Mouse (Mus musculus): ENCODE data around the gene Tecr.
"Not testable (repeated sequence)": the region's sequence is repeated elsewhere in the genome, so short reads cannot be mapped to it uniquely, and the experiment has no call there.

The Tecr gene

DNA sequence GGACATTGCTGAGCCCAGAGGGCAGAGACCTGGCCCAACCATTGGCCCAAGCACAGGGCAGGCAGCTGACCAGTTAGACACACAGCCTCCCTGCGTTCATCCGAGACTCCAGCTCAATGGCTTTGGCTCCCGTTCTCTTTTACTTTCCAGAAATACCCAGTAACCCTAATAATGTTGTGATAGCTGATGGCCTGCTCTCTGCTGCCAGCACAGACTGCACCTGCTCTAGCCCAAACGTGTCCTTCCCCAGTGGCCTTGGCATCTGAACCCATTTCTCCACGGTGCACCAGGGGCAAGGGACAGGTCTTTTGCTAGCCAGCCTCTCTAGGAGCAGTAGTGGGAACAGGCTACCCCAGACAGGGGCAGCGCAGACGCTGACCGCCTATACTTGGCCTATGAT is 26.9 kb downstream of the Tecr start:
- DNase-seq (ENCODE audit: low spot score): no peak

DNA sequence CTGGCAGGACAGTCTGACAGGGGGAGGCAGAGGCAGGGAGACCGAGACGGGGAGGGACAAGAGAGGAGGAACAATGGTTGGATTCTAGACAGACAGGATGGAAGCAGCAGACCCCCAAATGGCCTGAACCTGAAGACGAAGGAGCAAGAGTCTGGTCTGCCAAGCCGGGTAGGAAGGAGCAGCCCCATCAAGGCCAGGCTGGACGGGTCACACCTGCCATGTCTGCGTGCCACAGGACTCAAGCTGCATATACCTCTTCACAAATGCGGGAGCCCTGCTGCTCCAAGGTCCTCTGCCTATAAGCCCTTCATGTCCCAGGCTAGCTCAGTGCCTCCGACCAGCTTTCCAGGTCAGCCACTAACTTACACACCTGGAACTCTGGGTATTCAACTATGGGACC is 28.1 kb downstream of the Tecr start:
- no peak for DNase-seq (ENCODE audit: low spot score)

DNA sequence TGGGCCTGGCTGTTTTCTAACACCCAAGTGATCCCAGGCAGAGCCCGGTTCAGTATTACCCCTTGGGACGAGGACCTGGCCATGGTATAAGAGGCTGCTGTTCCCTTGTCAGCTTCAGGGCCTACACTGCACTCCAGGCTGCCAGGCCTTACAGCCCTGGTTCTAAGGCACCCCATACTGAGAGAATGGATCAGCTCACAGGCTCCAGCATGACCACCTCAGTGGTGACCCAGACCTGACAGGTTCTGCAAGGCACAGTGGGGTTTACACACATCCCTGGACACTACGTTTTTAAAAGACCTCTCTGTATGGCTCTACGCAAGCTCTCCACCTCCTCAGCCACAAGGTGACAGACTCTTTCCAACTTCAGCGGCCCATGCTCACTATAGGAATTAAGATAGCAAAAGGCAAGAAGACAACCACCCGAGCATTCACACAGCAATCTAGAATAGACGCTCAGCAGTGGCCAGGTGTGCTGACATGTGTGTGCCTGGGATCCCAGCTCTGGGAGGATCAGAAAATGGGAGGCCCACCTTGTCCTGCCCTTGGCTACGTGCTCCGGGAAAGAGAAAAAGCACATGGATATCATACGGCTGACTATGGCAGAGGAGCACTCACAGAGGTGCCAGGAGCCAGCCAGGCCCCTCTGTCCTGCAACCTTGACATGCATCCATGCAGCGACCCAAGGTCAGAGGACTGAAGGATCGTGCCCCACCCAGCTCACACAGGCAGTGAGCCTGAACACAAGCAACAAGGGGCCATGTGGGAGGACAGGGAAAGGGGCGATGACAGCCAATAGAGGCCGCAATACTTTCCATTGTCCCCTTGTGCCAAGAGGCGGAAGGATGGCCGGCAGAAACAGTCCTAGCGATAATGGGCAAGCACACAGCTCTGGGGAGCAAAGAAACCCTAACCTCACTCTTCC is 29.4 kb downstream of the Tecr start:
- DNase-seq (ENCODE audit: low spot score): peak; percentile 6

DNA sequence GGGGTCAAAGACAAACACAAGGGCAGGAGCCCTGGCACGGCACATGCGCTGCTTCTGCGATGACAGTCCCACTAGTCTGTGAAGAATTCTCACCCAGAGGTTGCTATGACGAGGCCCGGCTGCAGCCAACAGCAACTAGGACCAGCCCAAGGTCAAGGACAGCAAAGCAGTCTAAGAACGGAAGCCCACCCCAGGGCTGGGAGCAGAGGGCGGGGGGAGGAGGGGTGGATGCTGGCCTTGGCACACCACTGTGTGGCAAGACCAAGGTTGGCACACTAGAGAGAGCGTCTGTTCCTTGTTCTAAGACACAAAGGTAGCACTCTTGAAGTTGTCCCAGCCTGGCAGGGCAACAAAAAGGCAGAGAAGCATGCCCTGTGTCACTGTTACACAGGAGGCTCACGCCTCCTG is 30.4 kb downstream of the Tecr start:
- DNase-seq (ENCODE audit: low spot score): peak; percentile 8

DNA sequence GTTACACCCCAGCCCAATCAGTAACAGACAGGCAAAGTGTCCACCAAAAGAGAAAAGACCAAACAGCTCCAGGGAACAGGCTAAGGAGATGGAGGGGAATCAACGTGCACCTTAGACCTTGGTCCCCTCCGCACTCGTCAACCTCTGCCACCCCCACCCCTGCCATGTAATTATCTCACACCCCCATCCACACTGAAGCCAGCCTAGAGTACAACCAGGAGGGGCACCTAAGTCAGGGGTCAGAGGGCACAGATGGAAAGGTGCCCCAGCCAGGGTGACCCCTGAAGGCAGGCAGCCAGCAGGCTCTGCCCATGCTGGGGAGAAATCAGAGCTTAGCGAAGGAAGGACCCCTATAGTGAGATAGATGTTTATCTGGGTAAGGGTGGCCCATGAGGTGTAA is 30.9 kb downstream of the Tecr start:
- peak; percentile 2 for DNase-seq (ENCODE audit: low spot score)

DNA sequence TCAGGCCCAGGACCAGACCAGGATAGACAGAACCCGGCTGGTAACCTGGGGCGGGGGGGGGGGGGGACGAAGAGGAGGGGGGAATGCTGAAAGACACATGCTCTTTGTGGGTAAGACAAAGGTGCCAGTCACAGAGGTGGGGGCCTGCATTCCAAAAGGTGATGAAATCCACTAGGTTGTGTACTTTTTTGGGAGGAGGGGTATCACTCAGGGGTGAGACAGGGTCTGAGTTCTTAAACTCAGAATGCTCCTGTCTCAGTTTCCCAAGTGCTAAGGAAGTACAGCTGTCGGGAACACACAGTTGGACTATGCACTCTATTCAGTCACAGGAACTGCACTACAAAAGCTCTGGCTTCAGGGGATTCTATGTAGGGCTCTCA is 31.3 kb downstream of the Tecr start:
- no peak for DNase-seq (ENCODE audit: low spot score)

DNA sequence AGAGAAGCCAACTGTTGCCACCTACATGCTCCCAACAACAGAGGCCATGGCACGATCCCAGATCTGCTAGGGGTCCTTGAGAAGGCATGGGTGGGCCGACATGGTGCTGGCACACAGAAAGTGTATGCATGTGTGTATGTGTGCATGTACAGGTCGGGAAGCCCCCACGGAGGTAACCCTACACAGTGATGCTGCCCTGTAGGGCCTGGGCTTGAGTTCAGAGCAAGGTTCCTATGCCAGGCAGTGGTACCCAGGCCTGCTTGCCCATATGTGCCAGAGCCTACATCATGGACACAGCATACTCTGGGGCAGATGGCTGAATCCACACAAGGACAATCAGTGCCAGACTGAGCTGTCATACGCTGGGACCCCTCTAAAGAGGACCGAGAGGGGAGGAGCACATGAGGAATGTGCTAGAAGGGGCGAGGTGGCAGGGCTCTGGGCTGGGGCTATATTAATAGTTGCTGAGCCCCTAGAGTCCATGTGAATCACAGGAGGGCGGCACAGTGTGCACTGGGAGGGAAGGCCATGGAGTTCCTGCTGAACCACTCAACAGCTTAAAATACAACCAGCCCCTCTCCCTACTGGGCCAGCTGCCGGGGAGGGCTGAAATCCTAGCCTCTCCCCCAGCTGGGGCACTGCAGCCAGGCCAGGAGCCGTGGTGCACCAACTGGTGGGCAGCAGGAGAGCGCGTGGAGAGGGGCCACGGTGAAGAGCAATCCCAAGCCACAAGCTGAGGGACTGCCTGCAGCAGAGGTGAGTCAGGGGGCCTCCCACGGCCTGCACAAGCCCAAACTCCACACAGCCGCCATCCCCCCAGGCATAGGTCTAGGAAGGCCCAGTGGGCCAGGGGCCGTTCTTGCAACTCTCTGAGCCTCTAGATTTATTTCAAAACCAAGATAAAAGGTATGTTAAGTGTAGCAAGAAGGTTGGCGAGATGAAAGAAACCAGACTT is 31.9 kb downstream of the Tecr start:
- DNase-seq (ENCODE audit: low spot score): peak; percentile 5

DNA sequence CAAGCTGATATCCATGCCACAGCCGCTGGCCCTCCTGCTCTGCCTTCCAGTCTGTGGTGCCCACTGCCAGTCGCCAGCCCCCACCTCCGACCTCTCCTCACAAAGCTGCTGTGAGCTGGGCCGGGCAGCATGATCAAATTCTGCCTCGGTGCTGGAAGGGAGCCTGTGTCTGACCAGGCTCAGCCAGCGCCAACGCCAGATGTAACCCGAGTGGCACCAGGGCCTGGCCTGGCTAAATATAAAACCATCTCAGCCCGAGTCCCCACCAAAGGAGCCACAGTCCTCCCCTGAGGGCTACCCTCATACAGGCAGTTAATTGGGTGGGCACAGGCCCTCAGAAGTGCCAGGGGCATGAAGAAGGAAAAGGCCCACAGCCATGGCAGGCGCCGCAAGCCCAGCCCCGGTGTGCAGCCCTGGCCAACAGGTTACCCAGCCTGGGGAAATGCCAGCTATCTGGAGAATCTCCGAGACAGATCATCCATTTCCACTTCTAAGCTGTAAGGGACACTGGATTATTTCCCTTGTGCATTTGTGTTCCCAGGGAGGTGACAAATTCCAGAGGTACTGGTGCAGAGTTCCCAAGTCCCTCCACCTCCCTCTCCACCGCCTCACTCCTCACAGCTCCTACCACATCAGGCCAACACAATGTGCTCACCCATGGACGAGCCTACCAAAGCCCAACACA is 33.0 kb downstream of the Tecr start:
- peak; percentile 12 for DNase-seq (ENCODE audit: low spot score)

DNA sequence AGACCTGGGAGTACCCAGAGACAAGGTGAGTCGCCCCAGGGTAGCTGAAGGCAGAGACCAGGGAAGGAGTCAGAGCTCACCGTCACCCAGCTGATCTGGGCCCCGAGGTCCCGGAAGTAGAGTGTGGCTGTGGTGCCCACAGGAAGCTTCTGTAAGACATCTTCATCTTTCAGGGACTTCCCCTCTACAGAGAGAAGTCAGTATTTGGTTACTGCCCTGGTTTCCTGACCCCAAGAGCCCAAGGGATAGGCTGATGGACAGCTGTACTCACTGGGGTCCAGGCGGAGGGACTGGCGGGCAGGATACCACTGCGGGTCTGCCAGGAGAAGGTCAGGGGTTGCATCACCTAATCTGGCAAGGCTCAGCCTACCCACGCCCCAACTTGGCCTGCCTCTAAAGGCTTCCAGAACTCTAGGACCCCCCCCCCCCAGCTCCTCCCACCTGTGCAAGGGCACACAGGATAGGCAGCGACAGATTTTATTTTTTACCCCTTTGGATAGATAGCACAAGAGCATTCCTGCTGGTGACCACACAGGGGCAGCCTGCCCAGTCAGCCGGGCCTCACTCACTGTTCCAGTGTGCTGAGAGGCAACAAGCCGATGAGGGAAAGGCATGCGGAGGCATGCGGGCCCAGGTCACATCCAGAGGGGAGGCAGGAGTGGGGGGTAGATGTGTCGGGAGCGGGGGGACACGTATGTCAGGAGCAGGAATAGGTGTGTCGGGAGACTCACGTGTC is 34.5 kb downstream of the Tecr start:
- DNase-seq (ENCODE audit: low spot score): peak; percentile 36

DNA sequence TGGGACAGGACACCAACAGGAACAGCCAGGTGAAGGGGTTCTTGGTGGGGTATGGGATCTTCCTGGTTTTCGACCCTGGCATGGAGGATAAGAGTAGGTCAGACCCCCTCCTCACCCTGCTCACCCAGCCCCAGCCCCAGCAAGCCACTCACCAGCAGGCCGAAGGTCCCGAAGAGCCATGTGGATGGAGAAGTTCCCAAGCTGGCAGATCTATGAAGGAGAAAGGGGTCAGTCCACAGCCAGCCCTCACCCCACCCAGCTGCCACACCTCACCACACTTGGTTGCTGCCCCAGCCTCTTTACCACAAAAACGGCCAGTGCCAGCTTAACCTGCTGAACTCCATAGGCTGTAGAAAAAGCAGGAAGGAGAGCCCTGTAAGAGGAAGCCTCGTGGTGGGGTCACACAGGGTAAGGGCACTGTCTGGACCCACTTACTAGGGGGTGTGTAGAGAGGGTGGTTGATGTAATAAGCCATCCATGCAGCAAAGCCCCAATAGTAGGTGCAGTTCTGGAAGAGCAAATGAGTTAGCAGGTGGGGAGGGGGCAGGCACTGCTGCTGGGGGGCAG is 35.4 kb downstream of the Tecr start:
- no peak for DNase-seq (ENCODE audit: low spot score)

DNA sequence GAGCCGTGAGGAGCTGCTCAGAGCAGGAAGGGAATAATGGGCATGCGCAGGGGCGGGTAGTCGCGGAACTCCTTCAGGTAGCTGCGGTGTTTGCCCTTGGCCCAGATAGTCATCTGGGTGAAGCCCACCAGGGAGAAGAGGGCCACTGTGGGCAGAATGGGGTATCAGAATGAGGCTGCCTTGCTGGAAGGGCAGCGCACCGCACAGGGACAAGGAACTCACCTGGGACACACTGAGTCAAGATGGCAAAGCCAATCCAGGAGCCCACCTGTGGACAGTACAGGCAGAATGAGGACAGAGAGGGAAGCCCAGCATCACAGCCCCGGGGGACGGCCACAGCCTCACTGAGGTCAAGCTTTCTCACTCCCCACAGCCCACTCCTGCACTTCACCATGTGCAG is 36.0 kb downstream of the Tecr start:
- peak; percentile 4 for DNase-seq (ENCODE audit: low spot score)

DNA sequence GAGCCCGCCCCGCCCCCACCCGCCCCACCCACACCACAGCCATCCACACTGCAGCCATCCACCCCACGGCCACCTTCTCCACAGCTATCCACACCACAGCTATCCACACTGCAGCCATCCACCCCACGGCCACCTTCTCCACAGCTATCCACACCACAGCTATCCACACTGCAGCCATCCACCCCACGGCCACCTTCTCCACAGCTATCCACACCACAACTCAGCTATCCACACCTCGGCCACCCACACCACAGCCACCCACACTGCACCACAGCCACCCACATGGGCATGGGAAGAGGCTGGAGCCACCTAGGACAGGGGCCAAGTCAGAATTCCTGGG is 36.8 kb downstream of the Tecr start:
- not testable (repeated sequence) for DNase-seq (ENCODE audit: low spot score)

DNA sequence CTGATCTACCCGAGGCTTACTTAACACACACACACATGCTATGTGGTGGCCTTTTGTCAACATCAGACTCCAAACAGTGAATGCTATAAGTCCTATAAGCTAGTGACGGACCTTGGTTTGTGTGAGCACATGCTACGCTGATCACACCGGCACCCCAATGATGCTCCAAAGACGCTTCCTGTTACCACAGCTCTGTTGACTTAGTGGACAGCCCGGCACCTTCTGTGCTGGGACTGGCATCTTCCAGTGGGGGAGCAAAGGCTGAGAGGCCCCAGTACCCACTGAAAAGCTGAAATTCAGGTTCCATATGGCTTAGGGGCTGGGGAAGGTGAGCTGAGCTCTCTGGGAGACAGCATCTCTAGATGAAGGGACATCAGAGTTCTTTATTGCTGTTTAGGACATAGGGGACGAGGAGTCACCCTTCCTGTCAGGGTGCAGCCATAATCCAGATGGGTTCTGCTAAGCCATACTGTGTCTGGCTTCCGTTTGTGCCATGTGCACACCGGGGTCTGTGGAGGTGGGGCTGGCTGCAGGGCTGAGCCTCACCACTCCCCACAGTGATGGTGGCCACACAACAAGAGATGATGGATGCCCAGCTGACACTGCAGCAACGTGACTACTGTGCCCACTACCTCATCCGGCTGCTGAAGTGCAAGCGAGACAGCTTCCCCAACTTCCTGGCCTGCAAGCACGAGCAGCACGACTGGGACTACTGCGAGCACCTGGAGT is 37.3 kb downstream of the Tecr start:
- peak; percentile 4 for DNase-seq (ENCODE audit: low spot score)

DNA sequence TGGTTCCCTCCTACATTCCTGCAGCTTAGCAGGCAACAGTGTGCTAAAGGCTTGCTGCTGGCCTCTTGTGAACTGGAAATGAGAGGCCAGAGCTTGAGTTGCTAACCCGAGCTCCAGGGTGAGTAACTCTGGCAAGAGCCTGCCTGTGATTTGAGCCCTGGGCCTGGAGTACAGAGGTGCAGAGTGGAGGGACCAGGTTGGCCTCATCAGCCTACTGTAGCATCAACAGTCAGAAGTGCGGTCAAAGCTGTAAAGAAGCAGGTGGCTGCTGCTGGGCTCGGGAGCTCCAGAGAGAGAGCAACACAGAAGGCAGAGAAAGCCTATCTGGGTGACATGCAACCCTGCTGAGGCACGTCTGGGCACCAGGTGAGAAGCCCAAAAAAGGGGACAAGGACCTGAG is 38.6 kb downstream of the Tecr start:
- peak; percentile 3 for DNase-seq (ENCODE audit: low spot score)

DNA sequence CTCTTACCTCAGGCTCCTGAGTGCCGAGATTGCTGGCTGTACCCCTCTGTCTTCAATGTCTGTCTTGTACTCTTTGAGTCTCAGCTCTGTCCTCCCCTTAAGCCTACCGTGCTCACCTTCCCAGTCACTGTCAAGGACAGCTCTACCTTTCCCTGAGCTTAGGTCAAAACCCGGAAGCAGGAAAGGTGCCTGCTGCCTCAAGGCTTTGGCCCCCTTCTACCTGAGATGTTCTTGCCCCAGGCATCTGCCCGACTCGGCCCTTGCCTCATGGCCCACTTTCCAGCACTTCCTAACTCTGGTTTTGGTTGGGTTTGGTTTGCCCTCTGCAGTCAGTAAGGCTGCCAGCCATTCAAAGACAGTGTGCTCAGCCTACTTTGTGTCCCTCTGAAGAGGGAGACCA is 39.0 kb downstream of the Tecr start:
- DNase-seq (ENCODE audit: low spot score): no peak

DNA sequence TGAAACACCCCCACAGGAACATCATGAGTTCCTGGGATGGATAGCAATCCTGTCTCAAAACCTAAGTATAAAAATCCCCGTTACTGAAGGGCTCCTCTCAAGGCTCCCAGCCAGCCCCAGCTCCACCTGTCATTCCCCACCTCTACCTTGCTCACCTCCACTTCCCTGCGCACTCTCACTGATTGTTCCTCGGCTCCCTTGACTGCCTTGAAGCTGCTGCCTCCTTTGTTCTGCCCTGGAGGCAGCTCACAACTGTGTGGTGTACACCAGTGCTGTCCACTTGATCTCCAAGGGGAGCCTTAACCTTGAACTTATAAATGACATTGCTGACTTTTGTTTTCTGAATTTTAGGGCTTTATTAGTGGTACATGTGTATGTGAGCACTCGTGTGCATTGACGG is 39.6 kb downstream of the Tecr start:
- DNase-seq (ENCODE audit: low spot score): peak; percentile 7

DNA sequence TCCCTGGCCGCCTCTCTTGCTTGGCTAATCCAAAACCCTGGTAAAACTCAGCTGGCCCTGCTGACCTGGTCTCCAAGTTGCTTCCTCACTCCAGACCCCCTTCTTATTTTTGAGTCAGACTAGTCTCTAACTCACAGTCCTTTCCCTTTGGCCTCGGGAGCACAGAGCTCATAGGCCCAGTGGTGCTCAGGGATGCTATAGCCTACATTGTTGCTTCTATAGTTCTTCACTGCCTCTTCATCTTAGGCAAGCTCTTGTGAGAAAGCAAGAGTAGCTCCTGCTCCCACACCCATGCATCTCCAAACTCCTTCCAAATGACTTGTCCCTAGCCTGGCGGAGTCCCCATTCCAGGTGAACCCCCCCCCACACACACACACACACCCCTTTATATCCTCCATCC is 40.1 kb downstream of the Tecr start:
- DNase-seq (ENCODE audit: low spot score): peak; percentile 7

DNA sequence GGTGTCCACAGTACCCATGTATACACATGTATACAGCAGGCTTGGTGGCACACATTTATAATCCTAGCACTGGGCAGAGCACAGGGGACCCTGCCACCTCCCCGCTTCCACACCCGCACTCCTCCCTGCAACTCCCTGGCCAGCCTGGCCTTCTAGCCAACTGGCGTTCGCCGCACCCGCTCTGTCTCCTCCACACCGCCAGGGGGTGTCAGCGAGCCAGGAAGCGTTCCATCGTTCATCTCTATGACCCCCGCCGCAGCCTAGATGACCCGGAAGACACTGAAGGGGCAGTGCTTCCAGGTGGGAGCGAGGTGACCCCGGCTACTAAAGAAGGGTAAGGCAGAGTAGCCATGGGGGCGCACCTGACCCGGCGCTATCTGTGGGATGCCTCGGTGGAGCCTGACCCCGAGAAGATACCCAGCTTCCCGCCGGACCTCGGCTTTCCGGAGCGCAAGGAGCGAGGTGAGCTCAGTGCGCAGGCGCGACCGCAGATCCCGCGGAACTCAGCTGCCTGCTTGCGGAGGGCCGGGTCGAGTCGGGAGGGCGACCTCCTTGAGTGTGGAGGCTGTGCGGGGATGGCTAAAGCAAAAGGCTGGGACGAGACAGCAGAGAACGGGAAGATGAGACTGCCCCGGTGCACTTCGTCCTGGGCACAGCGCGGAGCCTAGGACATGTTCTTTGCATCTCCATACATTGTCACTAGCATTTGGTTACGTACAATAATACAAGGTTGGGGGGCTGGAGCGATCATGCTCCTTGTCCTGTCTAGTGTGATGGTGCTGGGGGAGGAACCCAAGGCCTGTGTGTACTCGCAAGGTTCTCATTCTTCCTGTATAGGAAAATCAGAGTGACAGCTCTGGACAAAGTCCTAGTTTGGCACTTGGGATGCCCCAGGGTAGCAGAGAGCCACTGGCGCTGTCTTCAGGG is 41.0 kb downstream of the Tecr start, which contains the start of gene Ndufb7:
Gene Ndufb7, plus strand, starts transcription at position 203 of the 927 bp plus-strand sequence.
- DNase-seq (ENCODE audit: low spot score): peak; percentile 96

DNA sequence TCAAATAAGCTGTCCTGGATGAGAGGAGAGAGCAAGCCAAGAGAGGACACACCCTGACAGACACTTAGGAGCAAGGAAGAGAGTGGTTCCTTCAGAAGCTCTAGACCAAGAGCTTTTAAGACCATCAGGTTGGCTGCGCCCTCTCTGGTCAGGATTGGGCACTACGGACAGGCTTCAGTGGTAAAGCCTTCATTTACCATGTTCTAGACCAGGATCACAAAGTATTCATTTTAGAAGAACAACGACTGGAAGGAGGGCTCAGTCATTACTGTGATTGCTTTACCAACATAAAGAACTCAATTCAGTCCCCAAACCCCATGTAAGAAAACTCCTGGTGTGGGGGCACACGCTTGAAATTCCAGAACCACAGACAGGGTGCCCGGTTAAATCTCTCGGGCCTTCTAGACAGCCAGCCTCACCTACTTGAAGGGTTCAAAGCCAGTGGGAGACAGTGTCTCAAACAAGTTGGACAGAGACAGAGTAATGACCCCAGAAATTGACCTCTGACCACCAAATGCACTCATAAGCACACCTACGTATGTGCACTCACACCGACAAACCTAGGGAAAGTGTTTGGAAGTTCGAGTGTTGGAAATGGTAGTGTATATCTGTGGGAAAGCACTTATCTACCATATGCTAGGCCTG is 41.9 kb downstream of the Tecr start:
- DNase-seq (ENCODE audit: low spot score): peak; percentile 22

Measured in layer of hippocampus, adult 11-12 months (tissue).